15 mouse cellular contexts compared by ENCODE assay signal in genomic region chr11:114178746-114179472, GRCm38 (mm10).
DNase-seq lines count a peak whose midpoint lies in the region; ATAC-seq and TF ChIP-seq lines count a peak whose summit lies in the region.
"Had no signal": no experiment of that assay in that cellular context is flagged by ENCODE, and none has a peak within 500 bp of the region (broad histone marks: within the 10 kb centered on the region; RNA-seq: fewer than 3 reads in every experiment).

No protein-coding gene starts in this region.

- no peaks in the 10 kb centered on the region; the same call in 1 of the 2 replicates for H3K27me3 ChIP-seq in heart, embryonic 16.5 days (ENCODE audit: control insufficient read depth, insufficient read depth, low read length)
- no peaks in the 10 kb centered on the region for H3K27me3 ChIP-seq in midbrain, postnatal 0 days (ENCODE audit: insufficient read depth, low read length)
- H3K27me3 ChIP-seq in midbrain, embryonic 16.5 days (ENCODE audit: control insufficient read depth, insufficient read depth, low read depth, low read length): no peaks in the 10 kb centered on the region
- H3K27me3 ChIP-seq: heart, embryonic 12.5 days had no signal

- H3K27ac ChIP-seq in heart, embryonic 16.5 days (ENCODE audit: low read length): no peak overlapping the region
- H3K27ac ChIP-seq in midbrain, postnatal 0 days (ENCODE audit: low read depth, low read length): no peak overlapping the region
- no peak overlapping the region for H3K27ac ChIP-seq in midbrain, embryonic 16.5 days (ENCODE audit: low read length)
- H3K27ac ChIP-seq: layer of hippocampus, adult 2 months had no signal

- H3K4me3 ChIP-seq in heart, embryonic 16.5 days (ENCODE audit: low read length): no peak overlapping the region
- H3K4me3 ChIP-seq in midbrain, postnatal 0 days (ENCODE audit: low read depth, low read length): no peak overlapping the region
- H3K4me3 ChIP-seq in midbrain, embryonic 16.5 days (ENCODE audit: low read depth, low read length): no peak overlapping the region
- H3K4me3 ChIP-seq: erythroblast, embryonic 14.5 days; heart, embryonic 12.5 days; layer of hippocampus, adult 2 months had no signal

- H3K9me3 ChIP-seq in heart, embryonic 16.5 days (replicated peaks; ENCODE audit: control insufficient read depth, low read length): no peaks in the 10 kb centered on the region
- no peaks in the 10 kb centered on the region for H3K9me3 ChIP-seq in midbrain, postnatal 0 days (ENCODE audit: low read length)
- no peaks in the 10 kb centered on the region for H3K9me3 ChIP-seq in midbrain, embryonic 16.5 days (replicated peaks; ENCODE audit: control insufficient read depth, low read length, poor library complexity, severe bottlenecking)
- H3K9me3 ChIP-seq: heart, embryonic 12.5 days had no signal

- no peaks in the 10 kb centered on the region for H3K36me3 ChIP-seq in heart, embryonic 16.5 days (ENCODE audit: control insufficient read depth, insufficient read depth)
- no peaks in the 10 kb centered on the region for H3K36me3 ChIP-seq in midbrain, postnatal 0 days (ENCODE audit: insufficient read depth, low read length)
- H3K36me3 ChIP-seq in midbrain, embryonic 16.5 days (ENCODE audit: control insufficient read depth, insufficient read depth, low read length): no peaks in the 10 kb centered on the region
- H3K36me3 ChIP-seq: G1E; heart, embryonic 12.5 days had no signal

- peak; percentile 40 for DNase-seq in adrenal gland, postnatal 14 days
- DNase-seq in adrenal gland, adult 8-10 months: no peak
- no peak for DNase-seq in heart, adult 8-10 months (ENCODE audit: low spot score)
- DNase-seq in midbrain, postnatal 0 days (ENCODE audit: low spot score): peak; percentile 39
- DNase-seq in layer of hippocampus, adult 18-20 months (ENCODE audit: low spot score in 2 of 2): no peak
- DNase-seq in embryo, embryonic 10 days (ENCODE audit: low spot score): no peak
- DNase-seq: kidney, adult 11 months had no signal

- H3K9ac ChIP-seq in heart, embryonic 16.5 days (ENCODE audit: low read length): no peak overlapping the region
- H3K9ac ChIP-seq in midbrain, postnatal 0 days (replicated peaks; ENCODE audit: low read length, poor library complexity, severe bottlenecking): no peak overlapping the region
- no peak overlapping the region for H3K9ac ChIP-seq in midbrain, embryonic 16.5 days (ENCODE audit: low read depth, low read length)
- H3K9ac ChIP-seq: heart, embryonic 12.5 days had no signal

- peaks cover 14% of the 10 kb centered on the region for H3K4me1 ChIP-seq in heart, embryonic 16.5 days (ENCODE audit: control insufficient read depth, insufficient read depth, low read length)
- H3K4me1 ChIP-seq in midbrain, postnatal 0 days (ENCODE audit: insufficient read depth, low read length): no peaks in the 10 kb centered on the region
- H3K4me1 ChIP-seq in midbrain, embryonic 16.5 days (ENCODE audit: control insufficient read depth, insufficient read depth, low read length): peaks cover 7% of the 10 kb centered on the region

- ATAC-seq in heart, embryonic 16.5 days (replicated peaks; ENCODE audit: extremely low read depth, insufficient read depth, low FRiP score): 0 out of 2 replicates have a peak, but pooled peaks have one; percentile 26
- ATAC-seq in midbrain, postnatal 0 days (ENCODE audit: low FRiP score): no peak
- no peak for ATAC-seq in midbrain, embryonic 16.5 days
- ATAC-seq: activated CD4-positive, CD25-positive, alpha-beta regulatory T cell, adult 4 months; lung, postnatal 0 days had no signal

- H3K4me2 ChIP-seq in heart, embryonic 16.5 days (ENCODE audit: low read depth, low read length): no peak overlapping the region
- H3K4me2 ChIP-seq in midbrain, postnatal 0 days (ENCODE audit: low read depth, low read length, poor library complexity, severe bottlenecking): no peak overlapping the region
- H3K4me2 ChIP-seq in midbrain, embryonic 16.5 days (ENCODE audit: low read length): no peak overlapping the region
- H3K4me2 ChIP-seq: heart, embryonic 12.5 days had no signal

- TF ChIP-seq CTCF in midbrain, postnatal 0 days (IDR thresholded peaks at IDR 0.05): no peak

- 52% methylated on average over 6 of the region's 6 CpGs for WGBS in heart, embryonic 16.5 days
- 53% methylated on average over 6 of the region's 6 CpGs for WGBS in midbrain, postnatal 0 days
- 56% methylated on average over 6 of the region's 6 CpGs for WGBS in midbrain, embryonic 16.5 days

Comparison
In these comparisons a context has a peak if more than half of its experiments do, and no peak if none do; other contexts are left out.
1. DNase-seq: peak in adrenal gland, postnatal 14 days (single experiment) and midbrain, postnatal 0 days (single experiment); none in adrenal gland, adult 8-10 months (single experiment), heart, adult 8-10 months (single experiment), layer of hippocampus, adult 18-20 months (0 of 2) and embryo, embryonic 10 days (single experiment).